In genomic region chr2:3512552-3513454, GRCm38 (mm10) we compare ENCODE assay signal across 8 mouse cellular contexts. TPM values are rescaled to one million over a fixed set of nuclear protein-coding genes. Genes with fewer than 3 reads are reported as not detected.
A peak's percentile ranks its signal among the peaks of the same experiment; 100 is the strongest.
DNase-seq lines count a peak whose midpoint lies in the region; ATAC-seq lines count a peak whose summit lies in the region.

Gene Gm45902, minus strand, starts transcription at chr2:3512790.
Gene Hspa14, minus strand, starts transcription at chr2:3512814.
Gene Cdnf, plus strand, starts transcription at chr2:3513030.

- peaks cover 15% of the 10 kb centered on the region for H3K4me1 ChIP-seq in hindbrain, embryonic 14.5 days (replicated peaks; ENCODE audit: control insufficient read depth, insufficient read depth, low read length)

- no peaks in the 10 kb centered on the region for H3K9me3 ChIP-seq in hindbrain, embryonic 14.5 days (ENCODE audit: control insufficient read depth, low read length)

- H3K27ac ChIP-seq in hindbrain, embryonic 14.5 days, result peak within 1 kb of the TSS; percentile 86

- under 1% methylated on average over 60 of the region's 60 CpGs for WGBS in hindbrain, embryonic 14.5 days

- H3K9ac ChIP-seq in hindbrain, embryonic 14.5 days, result peak within 1 kb of the TSS; percentile 90

- ATAC-seq in hindbrain, embryonic 14.5 days (ENCODE audit: low FRiP score), result peak; percentile 100

- peak within 1 kb of the TSS; percentile 76 for H3K4me2 ChIP-seq in hindbrain, embryonic 14.5 days (replicated peaks)

- no peaks in the 10 kb centered on the region for H3K27me3 ChIP-seq in hindbrain, embryonic 14.5 days (ENCODE audit: control insufficient read depth, insufficient read depth, low read length)

- H3K4me3 ChIP-seq in hindbrain, embryonic 14.5 days (replicated peaks; ENCODE audit: low read length), result peak within 1 kb of the TSS; percentile 80

- DNase-seq in R1 (ENCODE audit: low read depth, low spot score), result peak; percentile 99
- peak; percentile 95 to 96 for DNase-seq in cerebellum, postnatal 25 days
- DNase-seq in frontal cortex, postnatal 25 days (ENCODE audit: low spot score in 2 of 2), result peak; percentile 93 to 95
- peak; percentile 96 for DNase-seq in hindbrain, embryonic 14.5 days (ENCODE audit: low spot score)
- peak; percentile 93 to 97 for DNase-seq in layer of hippocampus, postnatal 36 days
- peak; percentile 98 for DNase-seq in lung, postnatal 36 days
- peak; percentile 99 for DNase-seq in retina, postnatal 1 day
- DNase-seq in urinary bladder, adult 18-20 months (ENCODE audit: low spot score in 2 of 2), result peak; percentile 92 to 95

- H3K36me3 ChIP-seq in hindbrain, embryonic 14.5 days (replicated peaks; ENCODE audit: control insufficient read depth, insufficient read depth), result peaks cover 29% of the 10 kb centered on the region

RNA-seq across cellular contexts. Expression of gene Gm45902, which starts in this region (rescaled TPM):
- 7.5 and 8.8 TPM in 2 replicates for polyA plus RNA-seq in hindbrain, embryonic 14.5 days (2014; fragmentation: Nextera tagmentation; extraction: Ambion mirVana)
- 1 to 10 TPM; 4.9 to 5.5 TPM for total RNA-seq in layer of hippocampus, postnatal 36 days (2021)

RNA-seq across cellular contexts. Expression of gene Hspa14, which starts in this region (rescaled TPM):
- 66.4 and 67.7 TPM in 2 replicates for polyA plus RNA-seq in hindbrain, embryonic 14.5 days (2014; fragmentation: Nextera tagmentation; extraction: Ambion mirVana)
- total RNA-seq in layer of hippocampus, postnatal 36 days (2021), result 10 to 100 TPM; 48.3 to 53.7 TPM

RNA-seq across cellular contexts. Expression of gene Cdnf, which starts in this region (rescaled TPM):
- polyA plus RNA-seq in hindbrain, embryonic 14.5 days (2014; fragmentation: Nextera tagmentation; extraction: Ambion mirVana), result 0.10 and 0.24 TPM in 2 replicates
- total RNA-seq in layer of hippocampus, postnatal 36 days (2021), result 1 to 10 TPM in 1 of 2 experiments, under 1 TPM in 1; 0.70 to 1.8 TPM

Comparison
In these comparisons a context has a peak if more than half of its experiments do, and no peak if none do; other contexts are left out.
1. Peak in every context shown above with its lines: DNase-seq, ATAC-seq, H3K4me3 ChIP-seq and H3K27ac ChIP-seq.